Mouse (Mus musculus): Measurements from ENCODE around the gene Smpdl3b.

Smpdl3b gene

GRCm38 (mm10) chr4:132734766-132735165 lies 22.3 kb downstream of the Smpdl3b start:
- ATAC-seq (ENCODE audit: low TSS enrichment): no peak

- no peak for ATAC-seq (ENCODE audit: low TSS enrichment)
Measured at GRCm38 (mm10) chr4:132733071-132733770, 23.8 kb downstream of the Smpdl3b start.

DNA sequence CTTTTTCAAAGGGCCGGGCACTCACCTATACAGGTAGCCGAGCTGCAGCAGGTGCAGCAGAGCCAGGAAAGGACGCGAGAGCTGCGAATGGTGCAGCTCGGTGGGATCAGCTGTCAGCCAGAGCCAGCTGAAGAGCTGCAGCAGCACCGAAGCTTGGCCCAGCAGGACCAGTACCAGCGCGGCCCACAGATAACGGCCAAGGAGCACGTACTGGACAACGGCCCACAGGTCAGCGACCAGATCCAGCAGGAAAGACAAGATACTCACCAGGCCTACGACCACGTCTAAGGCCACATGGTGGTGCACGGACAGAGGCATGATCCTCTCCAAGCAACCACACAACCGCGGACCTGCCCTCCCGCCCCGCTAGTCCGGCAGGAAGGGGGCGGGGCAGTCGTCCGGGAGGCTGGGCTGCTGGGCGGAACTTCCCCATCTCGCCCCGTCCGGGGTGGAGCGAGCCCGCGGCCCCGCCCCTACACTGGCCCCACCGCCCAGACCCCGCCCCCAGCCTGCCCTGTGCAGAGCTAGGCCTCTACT lies 24.8 kb downstream of the Smpdl3b start, which contains the start of gene Xkr8:
Xkr8 (minus strand) TSS at position 399 of the 537 bp plus-strand sequence.
- ATAC-seq (ENCODE audit: low TSS enrichment): peak; percentile 70; the same call in 1 of the 2 replicates

DNA sequence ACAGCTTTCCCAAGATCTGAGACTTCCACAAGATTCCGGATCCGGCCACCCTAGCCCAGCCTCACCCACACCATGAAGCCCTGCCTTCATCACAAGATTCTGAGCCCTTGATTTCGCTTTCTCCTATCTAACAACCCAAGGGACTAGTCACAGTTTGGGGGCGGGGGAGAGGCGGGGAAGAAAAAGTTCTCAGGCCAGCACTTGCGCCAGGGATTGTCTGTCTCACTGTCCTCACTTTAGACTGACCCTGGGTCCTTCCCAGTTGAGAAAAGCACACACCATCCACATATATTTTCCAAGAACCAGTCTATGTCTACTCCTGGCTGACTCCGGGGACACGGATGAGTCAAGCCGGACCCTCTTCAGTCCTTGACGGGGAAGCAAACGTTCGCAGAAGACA lies 25.4 kb downstream of the Smpdl3b start:
- ATAC-seq (ENCODE audit: low TSS enrichment): no peak

DNA sequence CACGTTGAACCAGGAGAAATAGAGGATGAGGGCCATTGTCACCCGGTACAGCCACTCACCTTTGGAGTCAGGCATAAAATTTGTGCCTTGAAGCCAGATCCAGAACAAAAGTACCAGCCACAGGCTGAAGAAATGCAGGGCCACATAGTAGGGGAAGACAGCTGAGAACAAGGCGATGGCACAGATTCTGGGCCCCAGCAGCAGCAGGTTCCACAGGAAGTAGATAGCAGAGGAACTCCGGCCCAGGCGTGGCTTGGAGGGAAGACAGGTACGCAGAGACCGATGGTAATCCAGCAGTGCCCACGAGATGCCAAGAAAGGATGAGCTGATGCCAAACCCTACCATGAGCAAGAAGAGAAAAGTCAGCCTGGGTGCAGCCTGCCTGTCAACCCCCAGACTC lies 28.8 kb downstream of the Smpdl3b start:
- ATAC-seq (ENCODE audit: low TSS enrichment): no peak

GRCm38 (mm10) chr4:132718251-132718650 lies 38.8 kb downstream of the Smpdl3b start:
- ATAC-seq (ENCODE audit: low TSS enrichment): no peak

DNA sequence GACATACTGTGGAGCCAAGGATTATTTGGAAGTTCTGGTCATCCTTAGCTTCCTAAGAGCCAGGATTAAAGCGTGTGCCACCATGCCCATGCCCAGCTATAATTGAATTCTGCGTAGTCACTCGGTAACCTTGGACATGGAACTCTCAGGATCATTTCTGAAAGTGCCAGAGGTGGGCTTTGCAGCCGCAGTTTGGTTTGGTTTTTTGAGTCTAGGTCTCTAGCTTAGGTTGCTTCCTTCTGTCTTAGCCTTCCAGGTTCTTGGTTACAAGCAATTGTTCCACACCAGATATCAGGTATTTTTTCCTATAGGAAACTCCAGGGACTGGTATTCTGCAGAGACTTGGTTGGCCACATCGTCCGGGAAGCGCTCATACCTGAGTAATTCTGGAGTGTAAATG lies 43.9 kb downstream of the Smpdl3b start:
- ATAC-seq (ENCODE audit: low TSS enrichment): no peak

- peak; percentile 55; the same call in 1 of the 2 replicates for ATAC-seq (ENCODE audit: low TSS enrichment)
Measured at GRCm38 (mm10) chr4:132706885-132707284, 50.2 kb downstream of the Smpdl3b start.

DNA sequence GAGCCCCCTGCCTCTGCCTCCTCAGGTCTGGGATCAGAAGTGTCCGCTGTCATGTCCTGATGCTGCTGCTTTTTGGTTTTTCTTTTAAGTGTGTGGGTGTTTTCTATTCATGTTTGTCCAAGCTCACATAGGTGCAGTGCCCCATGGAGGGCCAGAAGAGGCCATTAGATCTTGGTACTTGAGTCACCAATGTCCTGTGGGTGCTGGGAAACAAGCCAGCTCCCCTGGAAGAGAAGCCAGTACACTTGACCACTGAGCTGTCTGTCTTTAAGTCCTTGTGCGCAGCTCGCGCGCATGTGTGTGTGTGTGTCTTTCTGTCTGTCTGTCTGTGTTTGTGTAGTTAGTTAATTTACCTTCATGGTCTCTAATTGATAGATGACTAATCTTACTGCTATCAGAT lies 55.0 kb downstream of the Smpdl3b start:
- no peak for ATAC-seq (ENCODE audit: low TSS enrichment)

DNA sequence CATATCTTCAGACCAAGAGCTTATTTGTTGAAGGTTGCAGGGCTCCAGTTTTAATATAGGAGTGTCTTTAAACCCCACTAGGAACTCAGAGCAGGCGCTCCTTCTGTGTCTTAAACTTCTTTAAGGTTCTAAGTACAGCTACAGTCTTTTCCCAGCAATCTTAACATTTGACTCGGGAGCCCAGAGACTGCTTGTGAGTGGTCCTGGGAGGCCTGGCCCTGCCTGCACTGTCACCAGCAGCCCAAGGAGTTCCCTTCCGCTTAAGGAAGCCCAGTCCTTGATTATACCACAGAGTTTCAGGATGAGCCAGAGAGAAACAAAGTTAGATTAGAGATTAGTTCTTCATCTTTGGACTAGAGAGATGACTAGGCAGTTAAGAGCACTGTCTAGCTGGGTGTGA lies 63.7 kb downstream of the Smpdl3b start:
- ATAC-seq (ENCODE audit: low TSS enrichment): no peak

GRCm38 (mm10) chr4:132689634-132690033 lies 67.4 kb downstream of the Smpdl3b start:
- no peak for ATAC-seq (ENCODE audit: low TSS enrichment)

All from frontal cortex, adult (tissue).